Mouse (Mus musculus) lung, embryonic 14.5 days (tissue): ENCODE measurements at regions not wholly inside any gene's neighbourhood (a gene's known extent, or its start where the extent isn't known, plus 50 kb on each side); places are given as distances from the start of the nearest gene placed in this dataset.

Experiments used
- ATAC-seq: fragments of 200-750 bp; cut with Nextera tagmentation; 2 replicates; pipeline ENCODE4 v1.8.0; 2017; ENCODE audit warnings: mild to moderate bottlenecking, moderate TSS enrichment, moderate library complexity; ENCODE audit not compliant: insufficient read depth
- DNase-seq: peaks from one replicate; pipeline ENCODE4 v3.0.0-alpha.2; 2015
- H3K27ac ChIP-seq: fragments of 300-500 bp; sonication (generic); 2 replicates; pipeline ENCODE4 v1.5.1; 2014; ENCODE audit warnings: low read depth, mild to moderate bottlenecking, moderate library complexity
- H3K27me3 ChIP-seq: fragments of 300-500 bp; sonication (generic); 2 replicates; pipeline ENCODE4 v1.6.1; 2014; ENCODE audit warnings: low read length, control low read depth; ENCODE audit not compliant: insufficient read depth
- H3K36me3 ChIP-seq: fragments of 300-500 bp; sonication (generic); 2 replicates; pipeline ENCODE4 v1.6.1; 2014; ENCODE audit warnings: control low read depth; ENCODE audit not compliant: insufficient read depth
- H3K4me1 ChIP-seq: fragments of 300-500 bp; sonication (generic); 2 replicates; pipeline ENCODE4 v1.6.1; 2014; ENCODE audit warnings: antibody characterized with exemption, control low read depth; ENCODE audit not compliant: insufficient read depth
- H3K4me2 ChIP-seq: fragments of 300-500 bp; sonication (generic); 2 replicates; pipeline ENCODE4 v1.6.1; 2014; ENCODE audit warnings: mild to moderate bottlenecking
- H3K4me3 ChIP-seq: fragments of 300-500 bp; sonication (generic); 2 replicates; pipeline ENCODE4 v1.5.1; 2014; ENCODE audit warnings: low read depth, low read length
- H3K9ac ChIP-seq: fragments of 300-500 bp; sonication (generic); 2 replicates; pipeline ENCODE4 v1.6.1; 2014
- H3K9me3 ChIP-seq: fragments of 300-500 bp; sonication (generic); 2 replicates; pipeline ENCODE4 v1.6.1; 2016; ENCODE audit warnings: low read depth, low read length, control low read depth
- CTCF ChIP-seq: IDR thresholded peaks from 2 replicates; pipeline ENCODE4 v1.5.1; 2016; ENCODE audit warnings: antibody characterized with exemption, low read depth
- WGBS: fragments of 180-500 bp; shearing (Covaris S2); extraction: QIAGEN DNeasy Blood & Tissue Kit; methylation state at CpG from one replicate; pipeline ENCODE4 v1.1.7; 2014; 5-methylcytosine and 5-hydroxymethylcytosine counted together

GRCm38 (mm10) chr7:119384670-119385241, 74.3 kb downstream of the Gp2 start:
- H3K4me2 ChIP-seq = no peak overlapping the region
- no peaks in the 10 kb centered on the region for H3K9me3 ChIP-seq
- DNase-seq (no peak), ATAC-seq (no peak)
- no peaks in the 10 kb centered on the region for H3K27me3 ChIP-seq
- no peak overlapping the region for H3K27ac ChIP-seq
- no peaks in the 10 kb centered on the region for H3K4me1 ChIP-seq
- no peak for TF ChIP-seq CTCF
- no peaks in the 10 kb centered on the region for H3K36me3 ChIP-seq
- no peak overlapping the region for H3K4me3 ChIP-seq
- H3K9ac ChIP-seq = no peak overlapping the region
- 70% methylated on average over 7 of the region's 7 CpGs for WGBS

- Histone ChIP-seq H3K4me1 (no peaks in the 10 kb centered on the region), H3K4me2 (no peak overlapping the region), H3K36me3 (no peaks in the 10 kb centered on the region), H3K9me3 (no peaks in the 10 kb centered on the region), H3K27ac (no peak overlapping the region), H3K9ac (no peak overlapping the region), H3K27me3 (no peaks in the 10 kb centered on the region), H3K4me3 (no peak overlapping the region)
- TF ChIP-seq CTCF = no peak
- ATAC-seq (no peak), DNase-seq (no peak)
- WGBS = 38% methylated on average over 3 of the region's 3 CpGs
These were observed 79.2 kb downstream of the Gp2 start for GRCm38 (mm10) chr7:119379935-119380334.

GRCm38 (mm10) chr7:119364268-119364596, 94.9 kb downstream of the Gp2 start:
- Histone ChIP-seq H3K9ac (no peak overlapping the region), H3K36me3 (no peaks in the 10 kb centered on the region), H3K4me1 (no peaks in the 10 kb centered on the region), H3K27me3 (no peaks in the 10 kb centered on the region), H3K27ac (no peak overlapping the region), H3K9me3 (no peaks in the 10 kb centered on the region), H3K4me3 (no peak overlapping the region), H3K4me2 (no peak overlapping the region)
- 75% methylated on average over 1 of the region's 1 CpGs for WGBS
- no peak for TF ChIP-seq CTCF
- no peak for ATAC-seq
- no peak for DNase-seq

GRCm38 (mm10) chr7:119363552-119364267, 95.4 kb downstream of the Gp2 start:
- DNase-seq (no peak), ATAC-seq (no peak)
- H3K9ac ChIP-seq = no peak overlapping the region
- H3K4me3 ChIP-seq = no peak overlapping the region
- WGBS = 64% methylated on average over 5 of the region's 5 CpGs
- H3K27me3 ChIP-seq = no peaks in the 10 kb centered on the region
- no peaks in the 10 kb centered on the region for H3K4me1 ChIP-seq
- no peak for TF ChIP-seq CTCF
- no peaks in the 10 kb centered on the region for H3K36me3 ChIP-seq
- H3K27ac ChIP-seq = no peak overlapping the region
- H3K4me2 ChIP-seq = no peak overlapping the region
- H3K9me3 ChIP-seq = no peaks in the 10 kb centered on the region

- no peak overlapping the region for H3K4me2 ChIP-seq
- TF ChIP-seq CTCF = no peak
- DNase-seq = no peak
- no peaks in the 10 kb centered on the region for H3K4me1 ChIP-seq
- ATAC-seq = no peak
- H3K27me3 ChIP-seq = no peaks in the 10 kb centered on the region
- no peak overlapping the region for H3K4me3 ChIP-seq
- H3K27ac ChIP-seq = no peak overlapping the region
- 81% methylated on average over 3 of the region's 3 CpGs for WGBS
- H3K9me3 ChIP-seq = no peaks in the 10 kb centered on the region
- no peak overlapping the region for H3K9ac ChIP-seq
- H3K36me3 ChIP-seq = no peaks in the 10 kb centered on the region
These were observed 101.7 kb downstream of the Gp2 start for GRCm38 (mm10) chr7:119357338-119357737.

GRCm38 (mm10) chr7:119356251-119356650, 102.8 kb downstream of the Gp2 start:
- peak; percentile 72 for DNase-seq
- H3K9me3 ChIP-seq = no peaks in the 10 kb centered on the region
- no peaks in the 10 kb centered on the region for H3K36me3 ChIP-seq
- no peak overlapping the region for H3K27ac ChIP-seq
- TF ChIP-seq CTCF = no peak
- H3K4me2 ChIP-seq = no peak overlapping the region
- no peaks in the 10 kb centered on the region for H3K4me1 ChIP-seq
- no peak overlapping the region for H3K9ac ChIP-seq
- no peak for ATAC-seq
- no peak overlapping the region for H3K4me3 ChIP-seq
- H3K27me3 ChIP-seq = no peaks in the 10 kb centered on the region

- Histone ChIP-seq H3K27ac (no peak overlapping the region), H3K36me3 (no peaks in the 10 kb centered on the region), H3K27me3 (no peaks in the 10 kb centered on the region), H3K4me2 (no peak overlapping the region), H3K9me3 (no peaks in the 10 kb centered on the region), H3K4me3 (no peak overlapping the region), H3K4me1 (no peaks in the 10 kb centered on the region), H3K9ac (no peak overlapping the region)
- no peak for ATAC-seq
- DNase-seq = no peak
- WGBS = 83% methylated on average over 12 of the region's 12 CpGs
- TF ChIP-seq CTCF = no peak
These were observed 106.5 kb downstream of the Gp2 start for GRCm38 (mm10) chr7:119352571-119352970.
